Mouse (Mus musculus) lung, postnatal 14 days (tissue): ENCODE measurements around the gene Erp44.

Experiments
- DNase-seq: peaks from one replicate; pipeline ENCODE4 v3.0.0; 2021

Gene Erp44

GRCm38 (mm10) chr4:48236721-48237120 lies 42.6 kb downstream of the Erp44 start:
- DNase-seq = no peak

GRCm38 (mm10) chr4:48226800-48227199 lies 52.6 kb downstream of the Erp44 start:
- DNase-seq = no peak

GRCm38 (mm10) chr4:48225604-48226003 lies 53.8 kb downstream of the Erp44 start:
- peak; percentile 5 for DNase-seq

- DNase-seq = peak; percentile 84
These were observed 54.2 kb downstream of the Erp44 start for GRCm38 (mm10) chr4:48225173-48225572.

DNA sequence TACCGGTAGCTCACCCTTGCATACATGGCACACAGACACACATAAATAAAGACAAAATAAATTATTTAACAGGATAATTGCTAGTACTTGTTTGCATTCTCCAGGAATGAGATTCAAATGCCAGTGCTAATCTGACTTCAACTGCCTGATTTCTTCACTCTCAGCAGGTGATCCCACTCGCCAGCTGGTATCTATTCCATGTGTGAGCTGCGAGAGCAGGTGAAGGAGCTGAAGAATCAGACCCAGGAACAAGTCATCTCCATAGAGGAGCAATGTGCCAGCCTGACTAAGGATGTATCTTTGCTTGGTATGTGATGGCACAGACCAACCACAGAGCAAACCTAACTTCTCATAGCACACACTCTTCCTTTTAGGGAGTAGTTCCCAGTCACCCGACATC lies 75.8 kb downstream of the Erp44 start:
- no peak for DNase-seq

DNA sequence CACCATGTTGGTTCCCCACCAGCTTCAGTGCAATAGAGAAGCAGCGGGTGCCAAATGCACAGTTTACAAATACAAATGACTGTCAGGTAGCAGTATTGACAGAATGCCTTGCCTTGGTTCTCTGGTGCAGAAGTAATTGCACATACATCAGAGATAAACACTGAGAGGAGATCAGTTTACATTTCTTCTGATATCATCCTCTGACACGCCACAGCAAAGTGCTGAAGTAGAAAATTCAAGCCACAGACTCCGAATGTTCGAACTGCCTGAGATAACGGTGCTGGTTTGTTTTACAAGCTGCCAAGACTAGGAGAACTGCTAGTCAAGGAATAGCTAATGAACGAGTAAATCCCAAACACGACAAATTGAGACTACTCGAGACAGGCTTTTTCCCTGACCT lies 80.9 kb downstream of the Erp44 start:
- no peak for DNase-seq

DNA sequence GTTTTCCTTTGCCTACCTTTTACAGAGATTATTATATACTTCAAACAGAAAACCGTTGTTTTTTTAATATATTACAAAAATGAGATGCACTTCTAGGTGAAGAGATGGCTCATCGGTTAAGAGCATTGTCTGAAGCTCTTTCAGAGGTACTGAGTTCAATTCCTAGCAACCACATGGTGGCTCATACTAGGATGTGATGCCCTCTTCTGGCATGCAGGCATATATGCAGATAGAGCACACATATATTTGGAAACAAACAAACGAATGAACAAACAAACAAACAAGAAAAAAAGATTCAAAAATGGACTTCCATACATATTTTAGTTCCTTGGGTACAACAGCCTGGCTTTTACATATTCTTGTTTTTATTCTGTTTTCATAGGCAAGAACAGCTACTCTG lies 81.4 kb downstream of the Erp44 start:
- no peak for DNase-seq

DNA sequence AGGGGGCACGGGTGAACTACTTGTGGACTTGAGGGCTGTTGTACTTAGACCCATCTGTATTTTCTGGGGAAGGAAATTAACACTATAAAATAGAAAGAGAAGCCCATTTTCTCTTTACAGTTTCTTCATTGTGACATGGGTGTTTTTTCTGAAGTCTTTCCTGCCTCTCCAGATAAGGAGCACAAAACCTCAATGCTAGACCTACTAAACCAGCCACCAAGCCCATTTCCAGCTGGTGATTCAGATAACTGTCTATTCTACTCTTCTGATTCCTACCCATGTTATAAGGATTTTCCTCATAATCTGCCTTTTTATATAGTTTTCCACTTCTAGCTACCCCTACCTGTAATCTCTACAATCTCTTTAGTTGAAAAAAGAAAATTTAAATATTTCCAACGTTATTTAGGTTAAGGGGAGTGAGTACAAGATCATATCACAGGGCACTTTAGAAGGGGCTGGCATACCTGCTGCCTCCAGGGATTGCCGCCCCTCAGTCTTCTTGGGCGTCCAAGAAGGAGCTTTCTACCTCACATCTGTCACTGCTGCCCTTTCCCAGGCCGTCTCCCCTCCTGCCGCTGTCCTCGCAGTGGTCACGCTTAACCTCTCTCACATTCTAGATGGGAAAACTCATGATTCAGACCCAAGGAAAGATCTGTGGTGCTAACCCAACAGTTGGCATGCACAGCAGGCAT lies 97.1 kb downstream of the Erp44 start:
- DNase-seq = no peak

- no peak for DNase-seq
These were observed 98.0 kb downstream of the Erp44 start for GRCm38 (mm10) chr4:48181366-48181765.

- no peak for DNase-seq
These were observed 98.4 kb downstream of the Erp44 start for GRCm38 (mm10) chr4:48180922-48181321.

- no peak for DNase-seq
These were observed 103.7 kb downstream of the Erp44 start for GRCm38 (mm10) chr4:48175666-48176065.

- DNase-seq = no peak
These were observed 115.5 kb downstream of the Erp44 start for GRCm38 (mm10) chr4:48163851-48164250.

DNA sequence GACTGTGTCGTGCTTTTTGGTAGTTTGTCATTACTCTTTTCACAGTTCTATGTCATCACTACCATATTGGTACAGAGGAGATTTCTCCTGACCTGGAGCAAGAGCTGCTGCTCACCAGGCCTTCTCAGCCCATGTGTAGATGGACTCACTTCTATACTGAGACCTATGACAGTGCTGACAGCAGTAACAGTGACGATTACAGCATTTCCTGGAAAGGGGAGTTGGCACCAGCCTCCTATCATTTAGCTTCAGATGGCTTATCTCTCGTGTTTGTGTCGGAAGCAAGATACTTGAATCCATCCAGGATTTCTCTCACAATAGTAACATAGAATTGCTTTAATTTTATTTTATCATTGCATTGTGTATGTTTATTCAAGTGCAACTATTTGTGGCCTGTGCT lies 119.0 kb downstream of the Erp44 start:
- no peak for DNase-seq

DNA sequence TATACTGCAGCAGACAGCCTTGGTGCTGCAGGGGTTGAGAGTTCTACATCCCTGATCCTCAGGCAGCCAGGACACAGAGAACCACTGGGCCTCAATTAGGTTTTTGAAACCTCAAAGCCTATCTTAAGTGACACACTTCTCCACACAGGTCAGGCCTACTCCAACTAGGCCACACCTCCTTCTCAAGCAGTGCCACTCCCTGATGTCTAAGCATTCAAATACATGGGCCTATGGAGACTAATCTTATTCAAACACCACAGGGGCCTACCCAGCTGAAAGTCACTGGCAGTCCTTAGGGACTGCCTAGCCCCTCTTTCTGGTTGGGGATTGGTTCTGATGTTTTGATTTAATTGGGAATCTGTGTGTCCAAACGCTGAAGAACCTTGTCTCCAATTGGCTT lies 123.5 kb downstream of the Erp44 start:
- peak; percentile 2 for DNase-seq

GRCm38 (mm10) chr4:48153229-48153628 lies 126.1 kb downstream of the Erp44 start:
- no peak for DNase-seq

- no peak for DNase-seq
These were observed 129.9 kb downstream of the Erp44 start for GRCm38 (mm10) chr4:48149492-48149891.
